Mouse (Mus musculus) retina, postnatal 7 days (tissue): ENCODE measurements around the gene Zfyve26.
"Not testable (repeated sequence)": the region's sequence is repeated elsewhere in the genome, so short reads cannot be mapped to it uniquely, and the experiment has no call there.

Source experiments
- DNase-seq: peaks from one replicate; pipeline ENCODE4 v3.0.0-alpha.2; 2012; ENCODE audit warnings: low read depth, low spot score

Zfyve26 gene

GRCm38 (mm10) chr12:79261035-79261434, 35.1 kb downstream of the Zfyve26 start:
- DNase-seq = peak; percentile 27

DNA sequence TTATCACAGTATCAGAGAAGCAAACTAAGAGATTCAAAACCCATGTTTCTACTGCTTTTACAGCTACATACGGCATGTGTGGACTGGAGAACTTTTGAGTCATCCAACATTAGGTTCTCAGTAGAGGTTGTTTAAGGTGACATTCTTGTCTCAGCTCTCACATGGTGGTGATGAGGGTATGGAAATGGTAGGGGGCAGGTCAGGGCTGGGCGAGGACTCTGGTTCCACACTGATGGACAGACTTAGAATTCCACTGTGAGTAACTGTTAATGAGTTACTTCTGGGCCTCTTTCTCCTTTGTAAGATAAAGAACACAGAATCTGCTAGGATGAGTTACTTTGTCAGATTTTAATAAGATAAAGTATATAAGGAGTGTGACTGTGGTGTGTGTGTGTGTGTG, 36.0 kb downstream of the Zfyve26 start:
- no peak for DNase-seq

DNA sequence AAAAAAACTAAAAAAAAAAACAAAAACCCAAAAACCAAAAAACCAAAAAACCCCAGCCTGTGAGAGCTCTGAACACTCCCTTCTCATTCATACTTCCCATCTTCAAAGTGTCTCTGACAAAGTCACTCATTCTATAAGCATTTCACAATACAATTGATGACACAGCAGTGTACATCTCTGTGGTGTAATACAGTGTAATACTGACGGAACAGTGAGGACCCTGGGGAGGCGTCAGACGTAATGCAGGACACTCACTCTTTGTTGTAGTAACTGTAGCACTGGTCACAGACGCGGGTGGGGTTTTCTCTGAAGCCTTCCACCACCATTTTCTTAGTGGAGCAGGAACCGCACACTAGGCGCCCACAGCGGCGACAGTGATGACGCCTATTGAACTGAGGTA, 41.1 kb downstream of the Zfyve26 start:
- no peak for DNase-seq

- DNase-seq = no peak
These were observed 42.6 kb downstream of the Zfyve26 start for GRCm38 (mm10) chr12:79253294-79254053.

- no peak for DNase-seq
These were observed 48.0 kb downstream of the Zfyve26 start for GRCm38 (mm10) chr12:79248110-79248509.

GRCm38 (mm10) chr12:79242921-79243320, 53.2 kb downstream of the Zfyve26 start:
- peak; percentile 35 for DNase-seq

- no peak for DNase-seq
These were observed 54.1 kb downstream of the Zfyve26 start for GRCm38 (mm10) chr12:79241985-79242384.

GRCm38 (mm10) chr12:79235485-79236080, 60.5 kb downstream of the Zfyve26 start:
- DNase-seq = no peak

GRCm38 (mm10) chr12:79217511-79217910, 78.6 kb downstream of the Zfyve26 start:
- no peak for DNase-seq

DNA sequence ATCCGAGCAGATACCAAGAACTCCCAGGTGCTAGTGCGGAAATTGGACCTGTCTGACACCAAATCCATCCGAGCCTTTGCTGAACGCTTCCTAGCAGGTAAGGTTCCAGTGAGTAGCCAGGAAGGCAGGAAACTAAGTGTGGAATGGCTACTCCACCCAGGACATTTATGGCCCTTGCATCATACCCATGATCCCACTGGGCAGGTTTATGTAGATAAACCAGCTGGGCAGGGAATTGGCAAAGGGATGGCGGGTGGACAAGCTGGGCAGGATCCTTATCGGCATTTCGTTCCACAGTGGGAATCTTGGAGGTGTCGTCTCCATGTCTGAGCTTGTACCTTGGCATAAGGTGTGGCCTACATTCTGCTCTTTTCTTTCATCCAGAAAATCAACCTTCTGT, 84.7 kb downstream of the Zfyve26 start:
- DNase-seq = no peak

DNA sequence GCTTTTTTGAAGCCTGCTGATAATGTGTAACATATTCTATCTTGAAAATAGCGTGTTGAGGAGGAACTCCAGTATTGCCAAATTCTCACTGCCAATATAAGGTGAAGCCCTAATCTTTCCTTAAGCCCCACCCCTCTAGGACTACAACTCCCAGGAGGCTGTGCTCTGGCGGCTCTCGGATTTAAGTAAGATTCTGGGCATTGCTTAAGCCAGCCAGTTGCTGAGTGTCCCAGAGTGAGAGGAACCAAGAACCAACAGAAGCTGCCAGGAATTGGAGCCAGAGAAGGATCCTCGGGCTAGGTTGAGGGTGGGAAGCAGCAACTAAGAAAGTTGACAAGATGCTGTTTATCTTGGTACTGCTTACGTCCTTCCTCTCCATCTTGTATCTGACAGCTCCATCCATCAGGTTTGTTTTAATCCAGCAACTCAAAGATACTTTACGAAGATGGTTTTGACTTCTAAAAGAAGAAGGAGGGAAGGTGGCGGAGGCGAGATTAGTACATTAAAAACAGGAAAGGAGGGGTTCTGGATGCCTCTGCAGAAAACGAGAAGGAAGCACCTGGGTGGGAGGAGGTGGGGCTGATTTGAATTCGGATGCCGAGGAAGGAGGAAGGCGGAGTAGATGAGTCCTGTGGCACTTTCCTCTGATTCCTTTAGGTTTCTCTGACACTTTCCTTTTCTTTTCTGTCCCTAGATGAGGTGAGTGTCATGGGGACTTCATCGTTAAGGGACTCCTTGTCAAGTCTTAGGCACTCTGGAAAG, 87.2 kb downstream of the Zfyve26 start, which contains the start of gene Rdh12:
TSS of gene Rdh12 (plus strand) at position 212 of the 762 bp plus-strand sequence.
- peak; percentile 51 for DNase-seq

GRCm38 (mm10) chr12:79201882-79202281, 94.2 kb downstream of the Zfyve26 start:
- DNase-seq = no peak

- DNase-seq = no peak
These were observed 99.0 kb downstream of the Zfyve26 start for GRCm38 (mm10) chr12:79197105-79197504.

DNA sequence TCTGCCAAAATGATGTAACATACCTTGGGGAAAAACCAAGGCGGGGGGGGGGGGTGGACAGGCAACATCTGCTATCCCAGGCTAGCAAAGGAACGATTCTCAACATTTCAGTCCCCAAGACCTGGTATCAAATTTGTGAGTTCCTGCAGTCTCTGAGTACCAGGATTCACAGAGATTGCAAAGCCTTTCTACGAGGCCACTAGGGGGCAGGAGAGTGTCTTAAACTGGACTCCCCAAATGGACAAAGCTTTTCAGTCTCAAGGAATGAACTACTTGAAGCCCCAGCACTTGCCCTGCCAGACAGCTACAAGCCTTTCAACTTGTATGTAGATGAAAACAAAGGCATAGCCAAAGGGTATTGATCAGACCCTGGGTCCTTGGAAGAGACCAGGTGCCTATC, 102.7 kb downstream of the Zfyve26 start:
- DNase-seq = peak; percentile 62

- DNase-seq = no peak
These were observed 103.9 kb downstream of the Zfyve26 start, which contains the start of gene Rdh11 for GRCm38 (mm10) chr12:79192193-79192592. Gene Rdh11, minus strand, starts transcription at chr12:79192293.

DNA sequence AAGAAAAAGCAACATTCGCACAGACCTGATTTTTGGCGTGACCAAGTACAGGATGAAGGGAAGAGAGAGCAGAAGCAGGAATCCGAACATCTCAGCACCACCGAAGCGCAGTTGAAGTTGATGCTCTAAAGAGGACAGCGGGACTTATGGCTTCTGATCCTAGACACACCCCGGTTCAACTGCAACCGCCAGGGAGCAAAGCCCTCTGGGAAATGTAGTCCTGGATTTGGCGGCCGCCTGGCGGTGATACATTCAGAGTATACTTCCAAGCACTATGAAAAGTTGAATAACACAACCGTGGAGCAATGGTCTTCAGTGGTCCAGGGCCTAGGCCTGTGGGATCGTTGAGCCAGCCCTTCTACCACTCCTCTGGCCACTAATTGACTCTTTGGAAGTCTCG, 104.4 kb downstream of the Zfyve26 start:
- peak; percentile 60 for DNase-seq

DNA sequence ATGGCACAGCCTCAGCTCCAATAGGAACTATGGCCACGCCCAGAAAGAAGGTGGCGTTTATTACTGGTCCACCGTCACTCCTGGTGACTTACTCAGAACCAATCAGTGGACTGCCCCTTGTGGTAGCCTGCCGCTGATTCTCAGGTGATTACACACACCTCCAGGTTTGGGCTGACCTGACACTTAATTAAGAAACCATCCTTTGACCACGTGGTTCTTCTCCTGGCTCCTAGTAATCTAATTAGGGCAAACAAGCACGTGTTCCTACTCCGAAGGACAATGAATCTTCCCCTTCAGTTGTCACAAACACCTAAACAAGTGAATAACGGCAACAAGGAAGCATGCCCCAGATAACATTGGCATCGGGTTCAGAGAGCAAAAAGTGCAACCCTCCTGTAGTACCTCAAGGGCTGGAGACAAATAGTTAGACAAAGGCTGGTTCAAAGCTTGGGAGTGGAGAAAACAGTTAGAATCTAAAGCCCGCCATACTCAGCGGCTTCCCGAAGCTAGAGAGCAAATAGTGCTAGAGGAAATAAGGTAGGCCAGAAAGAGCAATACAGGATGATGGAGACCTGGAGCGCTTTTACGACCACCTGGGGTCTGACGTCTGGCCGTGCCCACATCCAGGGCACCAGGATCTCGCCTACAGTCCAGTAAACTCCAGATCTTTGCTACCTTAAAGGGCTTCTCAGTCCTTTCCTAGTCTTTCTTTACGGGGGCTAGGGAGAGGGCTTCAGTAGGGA, 105.0 kb downstream of the Zfyve26 start:
- DNase-seq = peak; percentile 49

- not testable (repeated sequence) for DNase-seq
These were observed 110.9 kb downstream of the Zfyve26 start for GRCm38 (mm10) chr12:79185160-79185559.
